Mouse (Mus musculus) adrenal gland, postnatal 10 days (tissue): ENCODE measurements around the gene Lyst. TPM values are rescaled to one million over a fixed set of nuclear protein-coding genes. Genes with fewer than 3 reads are reported as not detected.
"Not testable (repeated sequence)": the region's sequence is repeated elsewhere in the genome, so short reads cannot be mapped to it uniquely, and the experiment has no call there.

Source experiments
- DNase-seq: peaks from one replicate; pipeline ENCODE4 v3.0.0; 2021; ENCODE audit warnings: mixed read lengths
- total RNA-seq, 2 experiments: library from RNA; stranded (reverse); gene quantifications; 2 replicates each; pipeline ENCODE4 v1.2.3; 2021

Lyst gene
- total RNA-seq, 2 experiments from 2014 or later: 25.5 to 30.3 TPM

GRCm38 (mm10) chr13:13783296-13783695 lies 193.1 kb downstream of the Lyst start:
- DNase-seq: no peak

GRCm38 (mm10) chr13:13783894-13784419 lies 193.8 kb downstream of the Lyst start, which contains the start of gene Gng4:
Gng4 (plus strand) TSS chr13:13784059.
- peak; percentile 74 for DNase-seq

- DNase-seq: peak; percentile 11
Observed at GRCm38 (mm10) chr13:13784420-13784936, 194.3 kb downstream of the Lyst start.

GRCm38 (mm10) chr13:13784981-13785783 lies 195.0 kb downstream of the Lyst start:
- peak; percentile 55 for DNase-seq

- DNase-seq: no peak
Observed at GRCm38 (mm10) chr13:13786971-13787370, 196.8 kb downstream of the Lyst start.

- DNase-seq: no peak
Observed at GRCm38 (mm10) chr13:13788070-13788469, 197.9 kb downstream of the Lyst start.

GRCm38 (mm10) chr13:13791981-13792380 lies 201.8 kb downstream of the Lyst start:
- no peak for DNase-seq

GRCm38 (mm10) chr13:13795166-13795832 lies 205.1 kb downstream of the Lyst start:
- DNase-seq: no peak

- no peak for DNase-seq
Observed at GRCm38 (mm10) chr13:13796082-13796481, 205.9 kb downstream of the Lyst start.

- not testable (repeated sequence) for DNase-seq
Observed at GRCm38 (mm10) chr13:13797816-13798215, 207.6 kb downstream of the Lyst start.

GRCm38 (mm10) chr13:13798775-13799174 lies 208.6 kb downstream of the Lyst start:
- DNase-seq: no peak

GRCm38 (mm10) chr13:13808337-13809132 lies 218.3 kb downstream of the Lyst start:
- no peak for DNase-seq

GRCm38 (mm10) chr13:13810885-13811284 lies 220.7 kb downstream of the Lyst start:
- DNase-seq: no peak

- DNase-seq: no peak
Observed at GRCm38 (mm10) chr13:13818696-13819095, 228.5 kb downstream of the Lyst start.

GRCm38 (mm10) chr13:13820234-13821123 lies 230.3 kb downstream of the Lyst start:
- DNase-seq: no peak

GRCm38 (mm10) chr13:13824946-13825345 lies 234.7 kb downstream of the Lyst start:
- no peak for DNase-seq

- DNase-seq: no peak
Observed at GRCm38 (mm10) chr13:13826533-13826932, 236.3 kb downstream of the Lyst start.

- DNase-seq: no peak
Observed at GRCm38 (mm10) chr13:13828125-13828524, 237.9 kb downstream of the Lyst start.
